32 mouse cellular contexts compared by ENCODE assay signal in the genomic region with DNA sequence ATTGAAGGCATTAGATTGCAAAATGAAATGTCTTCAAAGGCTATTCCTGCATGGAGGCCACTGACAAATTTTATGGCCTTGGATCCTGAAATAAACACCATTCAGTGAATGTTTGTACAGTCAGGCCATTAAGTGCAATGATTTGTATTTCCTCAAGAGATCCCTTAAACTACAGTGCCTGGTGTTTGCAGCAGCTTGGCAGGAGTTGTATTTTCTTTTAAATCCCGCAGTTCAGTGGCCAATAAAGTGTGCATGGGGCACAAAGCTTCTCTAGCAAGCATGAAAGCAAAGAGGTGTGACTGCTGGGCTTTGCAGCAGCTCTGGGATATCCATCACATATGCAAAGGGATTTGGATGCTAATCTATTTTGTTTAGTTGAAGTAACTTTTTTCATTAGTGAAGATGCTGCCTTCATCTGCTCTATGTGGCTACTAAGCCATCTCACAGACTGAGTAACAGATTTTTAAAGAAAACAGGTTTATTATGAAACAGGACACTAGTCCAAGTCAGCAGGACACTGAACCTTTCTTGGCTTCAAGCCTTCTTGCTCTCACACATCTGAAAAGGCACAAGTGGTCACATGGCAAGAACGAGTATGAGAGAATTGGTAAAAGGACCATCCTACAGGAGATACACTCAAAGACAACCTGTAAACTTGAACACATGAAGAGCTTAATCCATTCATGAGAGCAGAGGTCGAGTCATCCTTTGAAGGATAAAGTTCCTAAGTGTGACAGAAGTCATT.
DNase-seq lines count a peak whose midpoint lies in the region; ATAC-seq and TF ChIP-seq lines count a peak whose summit lies in the region.
"Had no signal": no experiment of that assay in that cellular context is flagged by ENCODE, and none has a peak within 500 bp of the region (broad histone marks: within the 10 kb centered on the region; RNA-seq: fewer than 3 reads in every experiment).

No protein-coding gene starts in this region.

- no peaks in the 10 kb centered on the region for H3K27me3 ChIP-seq in limb, embryonic 15.5 days
- H3K27me3 ChIP-seq: CH12.LX; embryonic facial prominence, embryonic 15.5 days; forebrain, embryonic 15.5 days; heart, embryonic 12.5 days; intestine, embryonic 15.5 days; megakaryocyte, embryonic 14.5 days; midbrain, embryonic 13.5 days; Patski had no signal

- no peak overlapping the region for H3K9ac ChIP-seq in limb, embryonic 15.5 days
- H3K9ac ChIP-seq: embryonic facial prominence, embryonic 15.5 days; forebrain, embryonic 15.5 days; heart, embryonic 12.5 days; intestine, embryonic 15.5 days; liver, postnatal 0 days; midbrain, embryonic 13.5 days had no signal

- H3K27ac ChIP-seq in limb, embryonic 15.5 days: no peak overlapping the region
- H3K27ac ChIP-seq: embryonic facial prominence, embryonic 15.5 days; forebrain, embryonic 15.5 days; hindbrain, embryonic 10.5 days; intestine, embryonic 15.5 days; midbrain, embryonic 13.5 days had no signal

- no peak for TF ChIP-seq POLR2A in brain, embryonic 14.5 days (IDR thresholded peaks at IDR 0.05; ENCODE audit: borderline replicate concordance, extremely low read depth, insufficient read depth, insufficient read length, poor library complexity, severe bottlenecking)

- no peak overlapping the region for H3K4me2 ChIP-seq in limb, embryonic 15.5 days
- H3K4me2 ChIP-seq: embryonic facial prominence, embryonic 15.5 days; forebrain, embryonic 15.5 days; heart, embryonic 12.5 days; intestine, embryonic 15.5 days; liver, embryonic 11.5 days; midbrain, embryonic 13.5 days had no signal

- intact Hi-C loops in left cerebral cortex, postnatal 14 days (cut with DNase I): no loop called here

- H3K9me3 ChIP-seq in limb, embryonic 15.5 days: no peaks in the 10 kb centered on the region
- H3K9me3 ChIP-seq: embryonic facial prominence, embryonic 15.5 days; forebrain, embryonic 15.5 days; G1E; heart, embryonic 12.5 days; hindbrain, embryonic 10.5 days; intestine, embryonic 15.5 days; megakaryocyte, embryonic 14.5 days; midbrain, embryonic 13.5 days had no signal

- peak; percentile 0 for DNase-seq in kidney, adult 9 months
- no peak for DNase-seq in kidney, postnatal 36 days
- peak; percentile 2 to 10 for DNase-seq in kidney, postnatal 4 days
- no peak for DNase-seq in kidney, postnatal 10 days
- peak; percentile 10 for DNase-seq in brain, embryonic 14.5 days (ENCODE audit: low read depth)
- no peak for DNase-seq in left cerebral cortex, postnatal 14 days (ENCODE audit: low spot score in 2 of 2)
- DNase-seq in lung, postnatal 36 days: no peak
- DNase-seq: adrenal gland, postnatal 10 days; cerebellum, adult 8-10 months; cerebellum, postnatal 36 days; embryo, embryonic 11 days; gastrocnemius, postnatal 10 days; heart, adult 18-20 months; heart, postnatal 10 days; layer of hippocampus, postnatal 36 days; liver, postnatal 0 days; lung, postnatal 10 days; right cerebral cortex, postnatal 4 days; thymus, postnatal 36 days had no signal

- H3K4me1 ChIP-seq in limb, embryonic 15.5 days: 0 out of 2 replicates have a peak, but pooled peaks cover 7% of the 10 kb centered on the region
- H3K4me1 ChIP-seq: embryonic facial prominence, embryonic 15.5 days; forebrain, embryonic 15.5 days; heart, embryonic 12.5 days; hindbrain, embryonic 10.5 days; intestine, embryonic 15.5 days; megakaryocyte, embryonic 14.5 days; midbrain, embryonic 13.5 days had no signal

- 0 out of 2 replicates have a peak, but pooled peaks have one; percentile 55 for ATAC-seq in limb, embryonic 15.5 days (ENCODE audit: insufficient number of reproducible peaks, low FRiP score, low TSS enrichment, low read depth)
- ATAC-seq: forebrain, embryonic 15.5 days; hindbrain, embryonic 16.5 days; intestine, embryonic 15.5 days; liver, postnatal 0 days; midbrain, embryonic 13.5 days; Patski had no signal

- WGBS in limb, embryonic 15.5 days: 35% methylated on average over 3 of the region's 3 CpGs

- H3K4me3 ChIP-seq in limb, embryonic 15.5 days: no peak overlapping the region
- H3K4me3 ChIP-seq: embryonic facial prominence, embryonic 15.5 days; forebrain, embryonic 15.5 days; heart, embryonic 12.5 days; hindbrain, embryonic 10.5 days; intestine, embryonic 15.5 days; megakaryocyte, embryonic 14.5 days; midbrain, embryonic 13.5 days had no signal

- no peaks in the 10 kb centered on the region for H3K36me3 ChIP-seq in limb, embryonic 15.5 days
- H3K36me3 ChIP-seq: embryonic facial prominence, embryonic 15.5 days; forebrain, embryonic 15.5 days; G1E; heart, embryonic 12.5 days; hindbrain, embryonic 10.5 days; intestine, embryonic 15.5 days; midbrain, embryonic 13.5 days had no signal

- TF ChIP-seq CTCF in brain, embryonic 14.5 days (IDR thresholded peaks at IDR 0.05; ENCODE audit: borderline replicate concordance, extremely low read depth, insufficient read depth, insufficient read length): no peak

Comparison
In these comparisons a context has a peak if more than half of its experiments do, and no peak if none do; other contexts are left out.
1. DNase-seq: peak in kidney, adult 9 months (single experiment), kidney, postnatal 4 days (2 of 2) and brain, embryonic 14.5 days (single experiment); none in kidney, postnatal 36 days (0 of 2), kidney, postnatal 10 days (single experiment), left cerebral cortex, postnatal 14 days (0 of 2) and lung, postnatal 36 days (single experiment).